ENCODE assay signal across 7 mouse cellular contexts in genomic region chr6:145047445-145047857, GRCm38 (mm10). TPM values are rescaled to one million over a fixed set of nuclear protein-coding genes. Genes with fewer than 3 reads are reported as not detected.
DNase-seq lines count a peak whose midpoint lies in the region; ATAC-seq lines count a peak whose summit lies in the region.

No protein-coding gene starts in this region.

- H3K4me1 ChIP-seq in neural tube, embryonic 11.5 days (ENCODE audit: control insufficient read depth, insufficient read depth, low read length) = peaks cover 6% of the 10 kb centered on the region; the same call in 1 of the 2 replicates

- H3K27ac ChIP-seq in neural tube, embryonic 11.5 days (ENCODE audit: low read depth, low read length) = 0 out of 2 replicates have a peak overlapping the region, but pooled peaks have one; percentile 44

- ATAC-seq in neural tube, embryonic 11.5 days (ENCODE audit: insufficient read depth, low FRiP score, low TSS enrichment) = 0 out of 2 replicates have a peak, but pooled peaks have one; percentile 45

- no peaks in the 10 kb centered on the region for H3K27me3 ChIP-seq in neural tube, embryonic 11.5 days (ENCODE audit: control insufficient read depth, insufficient read depth, low read length)

- peak overlapping the region; percentile 99 for H3K4me2 ChIP-seq in neural tube, embryonic 11.5 days (ENCODE audit: low read depth)

- H3K9me3 ChIP-seq in neural tube, embryonic 11.5 days (ENCODE audit: control insufficient read depth, low read length) = no peaks in the 10 kb centered on the region

- DNase-seq in brain, adult 2 months (ENCODE audit: low read depth, low spot score) = peak; percentile 82
- peak; percentile 78 to 80 for DNase-seq in cerebellum, postnatal 10 days
- DNase-seq in frontal cortex, postnatal 25 days (ENCODE audit: low spot score in 2 of 2) = peak; percentile 22 to 26
- peak; percentile 68 to 71 for DNase-seq in layer of hippocampus, postnatal 36 days
- DNase-seq in neural tube, embryonic 11.5 days (ENCODE audit: low spot score) = peak; percentile 75
- no peak for DNase-seq in adrenal gland, postnatal 36 days
- no peak for DNase-seq in adrenal gland, adult 18-20 months (ENCODE audit: low spot score in 2 of 2)

- H3K9ac ChIP-seq in neural tube, embryonic 11.5 days (ENCODE audit: low read length) = peak overlapping the region; percentile 69

- 18% methylated on average over 15 of the region's 15 CpGs for WGBS in neural tube, embryonic 11.5 days

- H3K4me3 ChIP-seq in neural tube, embryonic 11.5 days (ENCODE audit: low read depth, low read length) = peak overlapping the region; percentile 54

- H3K36me3 ChIP-seq in neural tube, embryonic 11.5 days (ENCODE audit: control insufficient read depth, insufficient read depth, low read length) = no peaks in the 10 kb centered on the region

RNA-seq across cellular contexts. Expression of gene Bcat1, which starts 28.5 kb away (rescaled TPM):
- total RNA-seq in layer of hippocampus, postnatal 36 days (2021) = 100 to 1,000 TPM; 100 to 102 TPM
- polyA plus RNA-seq in neural tube, embryonic 11.5 days (2014; fragmentation: Nextera tagmentation; extraction: Ambion mirVana) = 112 and 114 TPM in 2 replicates
- 10 to 100 TPM; 14.2 to 23.4 TPM for total RNA-seq in adrenal gland, postnatal 36 days (2021)
- total RNA-seq in adrenal gland, adult 18-20 months (2021) = 10 to 100 TPM; 20.2 to 36.8 TPM

Comparison
In these comparisons a context has a peak if more than half of its experiments do, and no peak if none do; other contexts are left out.
1. DNase-seq: peak in brain, adult 2 months (single experiment), cerebellum, postnatal 10 days (2 of 2), frontal cortex, postnatal 25 days (2 of 2), layer of hippocampus, postnatal 36 days (2 of 2) and neural tube, embryonic 11.5 days (single experiment); none in adrenal gland, postnatal 36 days (0 of 2) and adrenal gland, adult 18-20 months (0 of 2).